ENCODE assay signal across 25 mouse cellular contexts in genomic region chr12:117834652-117835051, GRCm38 (mm10). TPM values are rescaled to one million over a fixed set of nuclear protein-coding genes. Genes with fewer than 3 reads are reported as not detected.
DNase-seq lines count a peak whose midpoint lies in the region; ATAC-seq and TF ChIP-seq lines count a peak whose summit lies in the region.
"Had no signal": no experiment of that assay in that cellular context is flagged by ENCODE, and none has a peak within 500 bp of the region (broad histone marks: within the 10 kb centered on the region; RNA-seq: fewer than 3 reads in every experiment).

No protein-coding gene starts in this region.

- 0 out of 2 replicates have a peak, but pooled peaks have one; percentile 64 for ATAC-seq in megakaryocyte-erythroid progenitor cell, adult 5-6 weeks (replicated peaks; ENCODE audit: low FRiP score, low TSS enrichment, poor library complexity, severe bottlenecking)
- no peak for ATAC-seq in megakaryocyte, adult 5-6 weeks (ENCODE audit: poor library complexity, severe bottlenecking)
- ATAC-seq: forebrain, embryonic 13.5 days; hindbrain, embryonic 16.5 days; intestine, embryonic 15.5 days; midbrain, embryonic 16.5 days had no signal

- H3K9ac ChIP-seq in MEL (ENCODE audit: control insufficient read depth, low read depth, low read length, poor library complexity, severe bottlenecking) = no peak overlapping the region
- H3K9ac ChIP-seq: forebrain, embryonic 13.5 days; intestine, embryonic 15.5 days; limb, embryonic 15.5 days; liver, embryonic 14.5 days; lung, embryonic 14.5 days; neural tube, embryonic 12.5 days had no signal

- H3K9me3 ChIP-seq in MEL (replicated peaks; ENCODE audit: insufficient read depth, low read length) = no peaks in the 10 kb centered on the region
- H3K9me3 ChIP-seq: forebrain, embryonic 13.5 days; hindbrain, embryonic 10.5 days; intestine, embryonic 15.5 days; limb, embryonic 15.5 days; neural tube, embryonic 12.5 days had no signal

- no peaks in the 10 kb centered on the region for H3K36me3 ChIP-seq in MEL (ENCODE audit: control insufficient read depth in 1 of 2, insufficient read depth in 2 of 2, low read length in 2 of 2)
- H3K36me3 ChIP-seq: hindbrain, embryonic 10.5 days; intestine, embryonic 15.5 days; limb, embryonic 15.5 days; neural tube, embryonic 12.5 days had no signal

- no peak for DNase-seq in layer of hippocampus, adult 2 months (ENCODE audit: low spot score in 2 of 2)
- no peak for DNase-seq in layer of hippocampus, postnatal 14 days (ENCODE audit: low spot score in 2 of 2)
- DNase-seq in A20 (ENCODE audit: low read depth, low spot score) (peak; percentile 34), MEL (ENCODE audit: low read depth, low spot score) (peak; percentile 63)
- no peak for DNase-seq in cerebellum, adult 2 months
- DNase-seq: adrenal gland, postnatal 25 days; cerebellum, adult 11-12 months; cerebellum, postnatal 14 days; heart, postnatal 14 days; kidney, adult 2 months; kidney, postnatal 36 days; layer of hippocampus, postnatal 36 days; lung, embryonic 14.5 days; lung, postnatal 14 days; right cerebral cortex, postnatal 4 days had no signal

- no peak overlapping the region for H3K27ac ChIP-seq in layer of hippocampus, adult 2 months
- H3K27ac ChIP-seq in MEL (ENCODE audit: control insufficient read depth, low read depth, low read length) = no peak overlapping the region
- no peak overlapping the region for H3K27ac ChIP-seq in cerebellum, adult 2 months (ENCODE audit: insufficient read depth, low read length)
- H3K27ac ChIP-seq: forebrain, embryonic 13.5 days; hindbrain, embryonic 10.5 days; intestine, embryonic 15.5 days; limb, embryonic 15.5 days; liver, embryonic 14.5 days; neural tube, embryonic 12.5 days had no signal

- H3K4me1 ChIP-seq in MEL (ENCODE audit: control insufficient read depth in 1 of 2, insufficient read depth in 2 of 2, low read length in 2 of 2) = no peaks in the 10 kb centered on the region
- no peaks in the 10 kb centered on the region for H3K4me1 ChIP-seq in cerebellum, adult 2 months (ENCODE audit: control insufficient read depth, insufficient read depth, low read length)
- H3K4me1 ChIP-seq: forebrain, embryonic 13.5 days; intestine, embryonic 15.5 days; limb, embryonic 15.5 days; neural tube, embryonic 12.5 days had no signal

- peak; percentile 63 for TF ChIP-seq RAD21 in MEL (IDR thresholded peaks at IDR 0.05; ENCODE audit: low read depth, low read length)

- no peak for TF ChIP-seq POLR2A in MEL (IDR thresholded peaks at IDR 0.05; ENCODE audit: control insufficient read depth in 1 of 2, insufficient read depth in 1 of 2, low read depth in 1 of 2, low read length in 2 of 2, poor library complexity in 1 of 2)
- no peak for TF ChIP-seq POLR2A in cerebellum, adult 2 months (IDR thresholded peaks at IDR 0.05; ENCODE audit: borderline replicate concordance, insufficient read depth, low read length)

- TF ChIP-seq CTCF in layer of hippocampus, adult 2 months (conservative IDR thresholded peaks at IDR 0.05) = peak; percentile 26
- peak; percentile 32 to 67 (median 54); a peak in 5 of 6 replicates for TF ChIP-seq CTCF in MEL (IDR thresholded peaks at IDR 0.05 in 2 of 3, conservative IDR thresholded peaks at IDR 0.05 in 1 of 3; ENCODE audit: control insufficient read depth in 1 of 3, insufficient read depth in 1 of 3, low read depth in 2 of 3, low read length in 3 of 3, poor library complexity in 1 of 3, severe bottlenecking in 1 of 3)
- TF ChIP-seq CTCF in cerebellum, adult 2 months (IDR thresholded peaks at IDR 0.05; ENCODE audit: borderline replicate concordance, insufficient read depth, low read depth, low read length) = no peak

- 83% methylated on average over 2 of the region's 2 CpGs for WGBS in cerebellum, adult 2 months

- no peak overlapping the region for H3K4me3 ChIP-seq in layer of hippocampus, adult 2 months
- no peak overlapping the region for H3K4me3 ChIP-seq in MEL (ENCODE audit: control insufficient read depth in 1 of 2, insufficient read depth in 1 of 2, low read depth in 2 of 2, low read length in 2 of 2)
- no peak overlapping the region for H3K4me3 ChIP-seq in cerebellum, adult 2 months (replicated peaks; ENCODE audit: insufficient read depth, low read depth, low read length)
- H3K4me3 ChIP-seq: forebrain, embryonic 13.5 days; hindbrain, embryonic 10.5 days; intestine, embryonic 15.5 days; limb, embryonic 15.5 days; neural tube, embryonic 12.5 days had no signal

- H3K27me3 ChIP-seq in MEL (ENCODE audit: control insufficient read depth in 1 of 2, insufficient read depth in 2 of 2, low read length in 2 of 2) = peaks cover 3 to 6% of the 10 kb centered on the region in 2 experiments; a peak in 3 of 4 replicates
- no peaks in the 10 kb centered on the region; the same call in 1 of the 2 replicates for H3K27me3 ChIP-seq in cerebellum, adult 2 months (ENCODE audit: control insufficient read depth, insufficient read depth, low read length)
- H3K27me3 ChIP-seq: intestine, embryonic 15.5 days; limb, embryonic 15.5 days had no signal

- H3K79me2 ChIP-seq in MEL (ENCODE audit: control insufficient read depth, insufficient read depth, low read length, poor library complexity) = no peaks in the 10 kb centered on the region

- no peak for TF ChIP-seq EP300 in MEL (IDR thresholded peaks at IDR 0.05; ENCODE audit: low read depth in 1 of 2, low read length in 2 of 2)

TF ChIP-seq in MEL, 35 proteins besides CTCF, POLR2A, EP300 and RAD21:
- no peak for TF ChIP-seq SIN3A (IDR thresholded peaks at IDR 0.05; ENCODE audit: low read length)
- TF ChIP-seq SMC3 (IDR thresholded peaks at IDR 0.05; ENCODE audit: low read depth, low read length) = peak; percentile 43
- TF ChIP-seq ZC3H11A (IDR thresholded peaks at IDR 0.05; ENCODE audit: low read depth, low read length) = peak; percentile 48; the same call in 1 of the 2 replicates
TF ChIP-seq in MEL: peak in this region for 2.

RNA-seq across cellular contexts. Expression of gene Cdca7l, which starts 30.6 kb away (rescaled TPM):
- 1 to 10 TPM; 1.0 to 1.4 TPM for total RNA-seq in layer of hippocampus, adult 2 months (2021)
- 1 to 10 TPM; 1.1 to 1.2 TPM for total RNA-seq in layer of hippocampus, postnatal 14 days (2021)
- total RNA-seq in MEL (2012; rRNA removed) = 86.5 and 93.3 TPM in 2 replicates
- polyA plus RNA-seq in MEL (2012; ENCODE audit: insufficient read depth in 1 of 2, insufficient read length in 2 of 2, low read depth in 1 of 2, low replicate concordance in 2 of 2, missing spikeins in 1 of 2) = 1,000 to 10,000 TPM in 1 of 2 experiments, 10 to 100 TPM in 1; 99.6 to 1,920 TPM
- total RNA-seq in megakaryocyte-erythroid progenitor cell, adult 5-6 weeks (2014; fragmentation: Nextera tagmentation) = 52.3 and 91.9 TPM in 2 replicates
- 143 and 164 TPM in 2 replicates for total RNA-seq in megakaryocyte-erythroid progenitor cell, adult 5-6 weeks (2017)
- total RNA-seq in megakaryocyte, adult 5-6 weeks (2015) = 17.7 and 22.1 TPM in 2 replicates
- 41.9 and 50.9 TPM in 2 replicates for total RNA-seq in megakaryocyte, adult 5-6 weeks (2017)
- 1.0 and 1.1 TPM in 2 replicates for polyA plus RNA-seq in cerebellum, adult 2 months (2012; rRNA removed)

Comparison
In these comparisons a context has a peak if more than half of its experiments do, and no peak if none do; other contexts are left out.
1. DNase-seq: peak in A20 (single experiment) and MEL (single experiment); none in layer of hippocampus, adult 2 months (0 of 2), layer of hippocampus, postnatal 14 days (0 of 2) and cerebellum, adult 2 months (0 of 2).
2. RNA of gene Cdca7l, which starts 30.6 kb away (total RNA-seq): 52.3 to 164 TPM in megakaryocyte-erythroid progenitor cell, adult 5-6 weeks, 86.5 to 93.3 TPM in MEL and 17.7 to 50.9 TPM in megakaryocyte, adult 5-6 weeks; 1.0 to 1.4 TPM in layer of hippocampus, adult 2 months and 1.1 to 1.2 TPM in layer of hippocampus, postnatal 14 days; every median in the first group is over 4 times any median in the second.